Mouse (Mus musculus): ENCODE measurements around the gene Pitpnc1. TPM values are rescaled to one million over a fixed set of nuclear protein-coding genes. Genes with fewer than 3 reads are reported as not detected.

Pitpnc1 gene
- polyA plus RNA-seq, 1 experiment: 30.0 TPM

DNA sequence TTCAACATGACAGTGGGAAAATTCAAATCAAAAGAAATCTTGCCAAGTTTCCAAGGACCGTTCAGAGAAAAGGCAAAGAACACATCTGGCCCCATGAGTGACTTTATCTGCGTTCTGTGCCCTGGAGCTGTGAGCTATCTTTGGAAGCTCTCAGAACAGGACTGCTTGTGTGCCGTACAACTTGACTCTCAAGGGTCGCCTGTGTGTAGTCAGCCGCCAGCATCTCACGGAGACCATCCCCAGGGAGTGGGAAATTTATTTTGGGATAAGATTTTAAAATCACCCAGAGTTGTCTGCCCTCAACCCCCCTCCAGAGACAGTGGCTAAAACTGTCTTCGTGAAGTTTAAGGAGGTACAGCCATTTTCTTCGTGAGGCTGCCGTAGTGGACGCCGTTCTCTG is 268.7 kb downstream of the Pitpnc1 start:
- H3K27ac ChIP-seq (ENCODE audit: insufficient read depth, low read length): no peak overlapping the region
- no peak for DNase-seq
- H3K27me3 ChIP-seq (ENCODE audit: control insufficient read depth, insufficient read depth, low read length): no peaks in the 10 kb centered on the region
- H3K4me3 ChIP-seq (replicated peaks; ENCODE audit: insufficient read depth, low read depth, low read length): no peak overlapping the region
- no peaks in the 10 kb centered on the region for H3K4me1 ChIP-seq (ENCODE audit: control insufficient read depth, insufficient read depth, low read length)
- 80% methylated on average over 11 of the region's 11 CpGs for WGBS
- TF ChIP-seq POLR2A (IDR thresholded peaks at IDR 0.05; ENCODE audit: borderline replicate concordance, insufficient read depth, low read length) (no peak), CTCF (IDR thresholded peaks at IDR 0.05; ENCODE audit: borderline replicate concordance, insufficient read depth, low read depth, low read length) (no peak)

DNA sequence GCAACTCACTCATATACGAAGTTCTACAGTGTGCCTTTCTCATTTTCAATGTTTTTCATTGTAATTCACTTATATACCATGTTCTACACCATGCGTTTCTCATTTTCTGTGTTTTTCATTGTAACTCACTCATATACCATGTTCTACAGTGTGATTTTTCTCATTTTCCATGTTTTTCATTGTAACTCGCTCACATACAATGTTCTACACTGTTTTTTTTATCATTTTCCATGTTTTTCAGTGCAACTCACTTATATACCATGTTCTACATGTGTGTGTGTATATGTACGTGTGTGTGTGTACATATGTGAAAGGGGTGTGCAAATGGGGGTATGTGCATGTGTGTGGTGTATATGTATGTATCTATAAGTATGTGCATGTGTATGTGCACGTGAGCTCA is 271.2 kb downstream of the Pitpnc1 start:
- H3K4me3 ChIP-seq (replicated peaks; ENCODE audit: insufficient read depth, low read depth, low read length): no peak overlapping the region
- no peak overlapping the region for H3K27ac ChIP-seq (ENCODE audit: insufficient read depth, low read length)
- WGBS: 76% methylated on average over 5 of the region's 5 CpGs
- TF ChIP-seq CTCF (IDR thresholded peaks at IDR 0.05; ENCODE audit: borderline replicate concordance, insufficient read depth, low read depth, low read length) (no peak), POLR2A (IDR thresholded peaks at IDR 0.05; ENCODE audit: borderline replicate concordance, insufficient read depth, low read length) (no peak)
- no peak for DNase-seq
- no peaks in the 10 kb centered on the region for H3K4me1 ChIP-seq (ENCODE audit: control insufficient read depth, insufficient read depth, low read length)
- no peaks in the 10 kb centered on the region for H3K27me3 ChIP-seq (ENCODE audit: control insufficient read depth, insufficient read depth, low read length)

DNA sequence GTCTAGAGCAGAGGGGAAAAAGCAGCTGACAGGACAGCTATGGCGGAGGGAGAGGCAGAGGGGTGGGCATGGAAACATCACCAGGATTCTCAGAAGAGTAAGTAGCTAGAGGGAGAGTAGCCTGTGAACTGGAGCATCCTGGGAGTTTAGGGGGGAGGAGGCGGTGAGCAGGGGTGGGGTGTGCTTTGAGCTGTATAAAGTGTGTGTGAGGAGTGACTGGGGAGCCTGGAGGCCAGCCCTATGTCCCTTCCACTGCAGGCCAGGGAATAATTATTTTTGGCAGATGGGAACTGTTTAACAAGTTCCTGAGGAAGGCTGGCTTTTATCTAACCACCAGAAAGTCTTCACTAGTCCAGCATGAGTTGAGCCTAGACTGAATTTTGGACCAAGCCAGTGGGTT is 275.2 kb downstream of the Pitpnc1 start:
- H3K4me3 ChIP-seq (replicated peaks; ENCODE audit: insufficient read depth, low read depth, low read length): no peak overlapping the region
- no peak overlapping the region for H3K27ac ChIP-seq (ENCODE audit: insufficient read depth, low read length)
- DNase-seq: no peak
- no peaks in the 10 kb centered on the region for H3K4me1 ChIP-seq (ENCODE audit: control insufficient read depth, insufficient read depth, low read length)
- H3K27me3 ChIP-seq (ENCODE audit: control insufficient read depth, insufficient read depth, low read length): no peaks in the 10 kb centered on the region
- WGBS: 68% methylated on average over 2 of the region's 2 CpGs
- TF ChIP-seq POLR2A (IDR thresholded peaks at IDR 0.05; ENCODE audit: borderline replicate concordance, insufficient read depth, low read length) (no peak), CTCF (IDR thresholded peaks at IDR 0.05; ENCODE audit: borderline replicate concordance, insufficient read depth, low read depth, low read length) (no peak)

DNA sequence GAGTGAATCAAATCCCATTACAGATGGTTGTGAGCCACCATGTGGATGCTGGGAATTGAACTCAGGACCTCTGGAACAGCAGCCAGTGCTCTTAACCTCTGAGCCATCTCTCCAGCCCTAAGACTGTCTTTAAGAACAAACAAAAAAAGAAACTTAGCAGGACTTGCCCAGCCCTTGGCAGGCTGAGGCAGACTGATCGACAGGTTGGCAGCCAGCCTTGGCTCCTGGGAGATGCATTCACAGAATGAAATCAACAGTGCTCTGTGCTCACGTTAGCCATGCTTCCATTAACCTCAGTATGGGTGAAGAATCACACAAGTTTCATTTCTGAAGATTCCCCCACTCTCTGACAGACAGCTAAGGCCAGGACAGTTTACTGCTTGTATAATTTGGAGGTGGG is 280.1 kb downstream of the Pitpnc1 start:
- no peaks in the 10 kb centered on the region for H3K27me3 ChIP-seq (ENCODE audit: control insufficient read depth, insufficient read depth, low read length)
- no peak overlapping the region for H3K27ac ChIP-seq (ENCODE audit: insufficient read depth, low read length)
- DNase-seq: peak in 1 of 2 experiments; percentile 21
- no peak overlapping the region for H3K4me3 ChIP-seq (replicated peaks; ENCODE audit: insufficient read depth, low read depth, low read length)
- 7% methylated on average over 2 of the region's 2 CpGs for WGBS
- TF ChIP-seq POLR2A (IDR thresholded peaks at IDR 0.05; ENCODE audit: borderline replicate concordance, insufficient read depth, low read length) (no peak), CTCF (IDR thresholded peaks at IDR 0.05; ENCODE audit: borderline replicate concordance, insufficient read depth, low read depth, low read length) (no peak)
- H3K4me1 ChIP-seq (ENCODE audit: control insufficient read depth, insufficient read depth, low read length): no peaks in the 10 kb centered on the region

DNA sequence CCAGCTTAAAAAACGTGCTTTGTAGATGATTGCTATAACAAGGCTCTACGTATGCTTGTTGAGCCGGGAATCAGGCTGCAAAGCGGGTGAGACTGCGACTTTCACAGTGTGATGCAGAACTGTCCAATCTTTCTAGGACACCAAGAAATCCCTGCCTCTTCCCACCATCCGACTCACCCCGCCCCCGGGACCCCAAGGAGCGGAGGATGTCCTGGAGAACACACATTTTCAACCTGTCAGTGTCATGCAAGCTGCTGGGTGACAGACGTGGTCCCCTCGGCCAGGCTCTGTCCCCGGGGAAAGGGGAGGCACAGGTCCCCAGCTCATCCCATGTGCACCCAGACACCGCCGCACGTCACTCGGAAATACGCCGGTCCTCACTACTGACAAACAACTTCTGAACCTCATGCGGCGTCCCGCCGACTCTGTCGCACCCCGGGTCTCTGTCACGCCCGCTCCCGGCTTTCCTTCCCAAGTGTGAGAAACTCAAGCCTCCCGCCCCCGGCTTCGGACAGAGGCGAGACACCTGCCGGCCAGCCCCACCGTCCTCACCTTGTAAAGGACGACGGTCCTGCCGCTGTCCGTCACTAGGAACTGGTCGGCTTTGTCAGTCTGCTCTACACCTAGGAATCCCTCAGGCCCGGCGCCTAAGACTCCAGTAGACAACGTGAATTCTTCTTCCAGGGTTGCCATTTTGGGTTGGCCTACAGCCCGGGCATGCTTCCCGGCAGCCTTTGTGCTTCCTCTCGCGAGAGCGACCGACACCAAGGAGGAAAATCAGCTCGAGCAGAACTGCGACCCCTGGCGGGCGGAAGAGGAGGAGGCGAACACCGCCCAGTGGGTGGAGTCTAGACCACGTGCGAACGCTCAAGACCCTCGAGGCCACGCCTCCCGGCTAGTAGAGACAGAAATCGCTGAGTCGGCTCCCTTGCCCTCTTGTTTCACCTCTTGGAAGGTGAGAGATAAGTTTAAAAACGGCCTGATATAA is 281.6 kb downstream of the Pitpnc1 start, which contains the start of gene Nol11:
Gene Nol11, minus strand, starts transcription at position 817 of the 988 bp plus-strand sequence.
- peak; percentile 60; the same call in 1 of the 2 replicates for TF ChIP-seq POLR2A (IDR thresholded peaks at IDR 0.05; ENCODE audit: borderline replicate concordance, insufficient read depth, low read length)
- TF ChIP-seq CTCF (IDR thresholded peaks at IDR 0.05; ENCODE audit: borderline replicate concordance, insufficient read depth, low read depth, low read length): peak; percentile 87; the same call in 1 of the 2 replicates
- Histone ChIP-seq H3K4me3 (replicated peaks; ENCODE audit: insufficient read depth, low read depth, low read length) (peak within 1 kb of the TSS; percentile 93), H3K27me3 (ENCODE audit: control insufficient read depth, insufficient read depth, low read length) (no peaks in the 10 kb centered on the region), H3K27ac (ENCODE audit: insufficient read depth, low read length) (0 out of 2 replicates have a peak within 1 kb of the TSS, but pooled peaks have one; percentile 49), H3K4me1 (ENCODE audit: control insufficient read depth, insufficient read depth, low read length) (no peaks in the 10 kb centered on the region)
- DNase-seq: peak; percentile 97 to 99
- WGBS: under 1% methylated on average over 62 of the region's 62 CpGs

DNA sequence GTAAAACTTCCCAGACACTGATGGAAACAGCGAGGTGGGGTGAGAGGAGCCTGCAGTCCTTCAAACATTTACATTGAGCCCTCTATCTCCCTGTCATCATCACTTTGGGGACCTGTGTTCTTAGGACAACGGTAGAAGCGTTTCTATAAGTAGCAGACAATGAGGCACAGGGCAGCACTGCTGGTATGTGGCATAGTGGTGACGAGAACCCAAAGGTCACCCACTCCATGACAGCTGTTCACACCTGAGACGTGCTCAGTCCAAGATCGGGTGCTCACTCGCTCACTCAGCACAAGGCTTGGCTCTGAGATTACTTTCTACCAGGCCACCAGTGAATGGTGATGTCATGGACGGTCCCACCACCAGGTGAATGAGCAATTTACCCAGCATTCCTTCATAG is 286.7 kb downstream of the Pitpnc1 start:
- H3K4me3 ChIP-seq (replicated peaks; ENCODE audit: insufficient read depth, low read depth, low read length): no peak overlapping the region
- H3K4me1 ChIP-seq (ENCODE audit: control insufficient read depth, insufficient read depth, low read length): no peaks in the 10 kb centered on the region
- TF ChIP-seq POLR2A (IDR thresholded peaks at IDR 0.05; ENCODE audit: borderline replicate concordance, insufficient read depth, low read length) (no peak), CTCF (IDR thresholded peaks at IDR 0.05; ENCODE audit: borderline replicate concordance, insufficient read depth, low read depth, low read length) (no peak)
- DNase-seq: no peak
- 87% methylated on average over 8 of the region's 8 CpGs for WGBS
- no peak overlapping the region for H3K27ac ChIP-seq (ENCODE audit: insufficient read depth, low read length)
- no peaks in the 10 kb centered on the region for H3K27me3 ChIP-seq (ENCODE audit: control insufficient read depth, insufficient read depth, low read length)

DNA sequence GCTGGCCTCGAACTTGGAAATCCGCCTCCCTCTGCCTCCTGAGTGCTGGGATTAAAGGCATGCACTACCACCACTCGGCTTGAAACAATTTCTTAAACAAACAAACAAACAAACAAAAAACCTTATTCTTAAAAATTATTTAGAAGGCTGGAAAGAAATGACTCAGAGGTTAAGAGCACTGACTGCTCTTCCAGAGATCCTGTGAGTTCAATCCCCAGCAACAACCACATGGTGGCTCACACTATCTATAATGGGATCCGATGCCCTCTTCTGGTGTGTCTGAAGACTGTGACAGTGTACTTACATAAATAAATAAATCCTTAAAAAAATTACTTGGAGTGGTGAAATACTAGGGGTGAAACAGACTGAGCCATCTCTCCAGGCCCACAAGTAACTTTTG is 309.3 kb downstream of the Pitpnc1 start:
- H3K27ac ChIP-seq (ENCODE audit: insufficient read depth, low read length): no peak overlapping the region
- TF ChIP-seq CTCF (IDR thresholded peaks at IDR 0.05; ENCODE audit: borderline replicate concordance, insufficient read depth, low read depth, low read length) (no peak), POLR2A (IDR thresholded peaks at IDR 0.05; ENCODE audit: borderline replicate concordance, insufficient read depth, low read length) (no peak)
- H3K27me3 ChIP-seq (ENCODE audit: control insufficient read depth, insufficient read depth, low read length): no peaks in the 10 kb centered on the region
- WGBS: 87% methylated on average over 4 of the region's 4 CpGs
- H3K4me1 ChIP-seq (ENCODE audit: control insufficient read depth, insufficient read depth, low read length): no peaks in the 10 kb centered on the region
- no peak for DNase-seq
- H3K4me3 ChIP-seq (replicated peaks; ENCODE audit: insufficient read depth, low read depth, low read length): no peak overlapping the region

DNA sequence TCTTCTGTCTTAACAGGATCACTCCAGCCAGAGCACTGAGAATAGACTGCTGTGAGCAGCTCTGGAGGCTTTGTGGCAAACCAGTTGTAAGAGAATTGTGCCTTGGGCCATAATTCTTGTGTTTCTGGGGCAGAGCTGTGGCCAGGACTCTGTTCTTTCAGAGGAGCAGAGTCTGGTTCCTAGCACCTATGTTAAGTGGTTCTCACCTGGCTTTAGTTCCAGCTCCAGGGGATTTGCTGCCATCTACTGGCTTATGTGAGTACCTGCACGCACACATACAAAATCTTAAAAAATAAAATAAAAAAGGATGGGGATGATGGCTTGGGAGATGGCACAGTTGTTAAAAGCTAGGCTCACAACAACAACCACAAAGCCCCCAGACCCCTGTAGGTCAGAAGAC is 311.5 kb downstream of the Pitpnc1 start:
- Histone ChIP-seq H3K27ac (ENCODE audit: insufficient read depth, low read length) (no peak overlapping the region), H3K4me3 (replicated peaks; ENCODE audit: insufficient read depth, low read depth, low read length) (no peak overlapping the region), H3K4me1 (ENCODE audit: control insufficient read depth, insufficient read depth, low read length) (no peaks in the 10 kb centered on the region), H3K27me3 (ENCODE audit: control insufficient read depth, insufficient read depth, low read length) (no peaks in the 10 kb centered on the region)
- 57% methylated on average over 1 of the region's 1 CpGs for WGBS
- TF ChIP-seq CTCF (IDR thresholded peaks at IDR 0.05; ENCODE audit: borderline replicate concordance, insufficient read depth, low read depth, low read length) (peak; percentile 37; the same call in 1 of the 2 replicates), POLR2A (IDR thresholded peaks at IDR 0.05; ENCODE audit: borderline replicate concordance, insufficient read depth, low read length) (no peak)
- no peak for DNase-seq

Other genes starting within 250 kb of the Pitpnc1 start
- 71.5 and 76.4 TPM in 2 replicates for gene Psmd12, start 8.8 kb upstream of the Pitpnc1 start, polyA plus RNA-seq (2012; rRNA removed)
- gene Helz, start 77.2 kb upstream of the Pitpnc1 start, polyA plus RNA-seq (2012; rRNA removed): 16.3 and 18.5 TPM in 2 replicates
- 0.13 and 0.14 TPM in 2 replicates for gene Cacng1, start 245.8 kb upstream of the Pitpnc1 start, polyA plus RNA-seq (2012; rRNA removed)